Mouse (Mus musculus) spleen, adult 2 months (tissue): ENCODE results near the gene Fbrsl1.

ENCODE experiments used
- CTCF ChIP-seq: fragments of 200-500 bp; IDR thresholded peaks from 2 replicates; pipeline ENCODE4 v1.5.1; 2011; ENCODE audit warnings: mild to moderate bottlenecking, inconsistent platforms; ENCODE audit not compliant: insufficient read depth, insufficient read length, insufficient replicate concordance; ENCODE audit errors: extremely low read depth
- POLR2A ChIP-seq: fragments of 200-500 bp; IDR thresholded peaks from 2 replicates; pipeline ENCODE4 v1.6.1; 2011; ENCODE audit warnings: low read depth, low read length, inconsistent platforms

DNA sequence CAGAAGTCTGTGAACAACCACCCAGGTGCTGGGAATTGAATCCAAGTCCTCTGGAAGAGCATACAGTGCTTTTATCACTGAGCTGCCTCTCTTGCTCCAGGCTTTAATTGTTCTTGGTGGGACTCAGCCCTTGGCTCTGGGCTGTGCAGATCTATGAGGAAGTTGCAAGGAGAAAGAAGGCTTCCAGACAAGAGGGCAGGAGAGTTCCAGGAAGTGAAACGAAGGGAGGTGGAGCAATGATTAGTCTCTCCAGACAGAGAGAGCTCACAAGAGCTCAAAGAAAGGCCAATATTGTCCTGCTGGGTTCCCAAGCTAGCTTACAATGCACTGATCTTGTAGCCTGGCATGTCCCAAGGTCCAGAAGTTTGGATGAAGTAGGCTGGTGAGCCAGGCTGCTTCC is 27.4 kb downstream of the Fbrsl1 start:
- no peak for TF ChIP-seq CTCF
- TF ChIP-seq POLR2A = no peak
